Mouse (Mus musculus): Measurements from ENCODE around the gene Serpinb1a. TPM values are rescaled to one million over a fixed set of nuclear protein-coding genes. Genes with fewer than 3 reads are reported as not detected.

Gene Serpinb1a
- polyA plus RNA-seq, 1 experiment from 2014 or later: 1.5 TPM

DNA sequence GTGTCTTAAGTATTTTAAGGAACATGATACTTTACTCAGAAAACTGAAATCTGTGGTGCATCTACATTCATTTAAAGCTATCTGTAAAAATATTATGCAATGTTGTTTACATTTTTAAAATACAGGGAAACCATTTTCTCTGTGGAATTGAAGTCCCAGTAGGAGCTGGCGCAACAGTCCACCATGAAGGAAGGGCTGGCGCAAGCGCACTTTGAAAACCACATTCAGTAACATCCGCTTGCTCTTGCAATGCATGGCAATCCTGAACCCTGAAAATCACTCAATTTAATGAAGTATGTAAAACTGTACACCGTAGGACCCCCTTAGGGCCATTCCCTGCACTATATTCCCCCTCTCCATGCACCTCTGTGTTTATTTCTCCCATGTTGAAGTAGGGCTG, 16.5 kb downstream of the Serpinb1a start:
- H3K4me3 ChIP-seq (replicated peaks): no peak overlapping the region
- no peak for ATAC-seq (ENCODE audit: insufficient number of reproducible peaks, insufficient read depth, low FRiP score, low TSS enrichment, low read depth)
- no peaks in the 10 kb centered on the region for H3K9me3 ChIP-seq
- no peak overlapping the region for H3K9ac ChIP-seq (replicated peaks)
- no peak overlapping the region for H3K27ac ChIP-seq
- H3K36me3 ChIP-seq: no peaks in the 10 kb centered on the region
- H3K27me3 ChIP-seq: no peaks in the 10 kb centered on the region
- no peaks in the 10 kb centered on the region for H3K4me1 ChIP-seq (replicated peaks)
- H3K4me2 ChIP-seq: no peak overlapping the region
- 94% methylated on average over 5 of the region's 5 CpGs for WGBS

DNA sequence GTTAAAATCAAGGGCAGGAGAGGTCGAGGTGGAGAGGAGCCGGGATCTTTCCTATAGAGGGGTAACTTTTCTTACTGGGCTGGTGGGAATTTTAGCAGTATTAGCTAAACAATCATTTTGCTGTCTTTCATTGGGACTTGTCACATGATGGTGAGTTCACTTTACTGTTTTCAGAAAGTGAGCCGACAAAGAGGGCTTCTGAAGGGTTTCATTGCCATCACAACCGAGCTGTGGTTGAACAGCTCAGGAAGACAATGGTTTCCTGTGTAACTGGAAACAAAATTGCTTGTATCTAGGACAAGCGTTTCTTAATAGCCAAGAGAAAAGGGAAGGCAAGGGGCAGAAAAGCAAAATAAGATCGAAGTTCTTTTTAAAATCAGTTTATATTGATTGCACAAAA, 17.7 kb downstream of the Serpinb1a start:
- Histone ChIP-seq H3K9ac (replicated peaks) (no peak overlapping the region), H3K27me3 (no peaks in the 10 kb centered on the region), H3K36me3 (no peaks in the 10 kb centered on the region), H3K4me2 (no peak overlapping the region), H3K27ac (no peak overlapping the region), H3K4me1 (replicated peaks) (no peaks in the 10 kb centered on the region), H3K9me3 (no peaks in the 10 kb centered on the region), H3K4me3 (replicated peaks) (no peak overlapping the region)
- ATAC-seq (ENCODE audit: insufficient number of reproducible peaks, insufficient read depth, low FRiP score, low TSS enrichment, low read depth): no peak
- 72% methylated on average over 6 of the region's 6 CpGs for WGBS

DNA sequence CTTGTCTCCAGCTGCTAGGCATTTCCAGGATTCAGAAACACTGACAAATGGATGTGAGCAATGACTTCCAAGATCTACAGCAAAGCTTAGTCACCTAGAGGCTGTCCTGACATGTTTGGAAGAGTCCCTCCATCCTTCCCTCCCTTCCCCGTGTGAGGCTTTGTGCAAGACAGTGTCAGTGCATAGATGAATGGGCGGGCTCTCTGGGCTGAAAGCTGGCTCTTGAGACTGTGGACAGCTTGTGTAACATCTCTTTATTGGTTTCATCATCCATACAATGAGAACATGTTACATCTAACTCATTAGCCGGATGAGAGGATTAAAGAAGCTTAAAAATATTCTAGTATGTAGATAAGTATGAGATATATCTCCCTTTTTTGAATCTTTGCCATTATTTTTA, 18.2 kb downstream of the Serpinb1a start:
- ATAC-seq (ENCODE audit: insufficient number of reproducible peaks, insufficient read depth, low FRiP score, low TSS enrichment, low read depth): no peak
- Histone ChIP-seq H3K4me2 (no peak overlapping the region), H3K27me3 (no peaks in the 10 kb centered on the region), H3K9me3 (no peaks in the 10 kb centered on the region), H3K36me3 (no peaks in the 10 kb centered on the region), H3K4me3 (replicated peaks) (no peak overlapping the region), H3K4me1 (replicated peaks) (no peaks in the 10 kb centered on the region), H3K27ac (no peak overlapping the region), H3K9ac (replicated peaks) (no peak overlapping the region)
- WGBS: 74% methylated on average over 3 of the region's 3 CpGs

DNA sequence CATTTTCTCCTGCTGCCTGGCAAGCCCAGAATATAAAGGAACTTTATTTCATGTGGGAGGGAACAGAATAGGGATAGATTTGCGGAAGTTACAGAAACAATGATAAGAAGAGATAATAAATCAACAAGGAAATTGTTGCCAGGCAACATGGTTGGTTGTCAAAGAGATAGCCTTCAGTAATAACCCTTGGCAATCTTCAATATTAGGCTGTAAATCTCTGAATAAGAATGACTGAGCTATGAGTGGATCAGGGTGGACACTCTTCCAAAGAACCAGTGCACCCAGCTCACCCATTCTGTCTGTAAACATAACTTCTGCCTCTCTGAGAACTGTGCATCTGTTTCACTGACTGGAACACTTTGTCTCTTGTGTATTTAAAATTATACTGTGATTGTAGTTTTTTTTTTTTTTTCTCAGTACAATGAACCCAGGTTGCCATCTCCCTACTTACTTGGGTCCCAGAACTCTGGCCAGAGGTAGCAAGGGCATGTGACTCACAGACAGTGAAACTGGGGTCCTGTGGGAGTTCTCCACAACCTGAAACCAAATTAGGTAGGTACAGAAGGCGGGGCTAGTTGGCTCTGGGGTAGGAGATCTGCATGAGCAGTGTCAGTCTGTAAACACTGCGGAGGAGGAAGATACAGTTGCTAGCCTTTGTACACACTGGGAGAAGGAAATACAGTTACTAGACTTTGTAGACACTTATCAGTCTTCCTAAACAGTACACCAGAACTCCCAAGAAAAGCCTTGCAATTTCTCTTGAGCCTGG, 19.3 kb downstream of the Serpinb1a start:
- no peak overlapping the region for H3K4me2 ChIP-seq
- ATAC-seq (ENCODE audit: insufficient number of reproducible peaks, insufficient read depth, low FRiP score, low TSS enrichment, low read depth): no peak
- H3K27ac ChIP-seq: no peak overlapping the region
- H3K4me3 ChIP-seq (replicated peaks): no peak overlapping the region
- 83% methylated on average over 3 of the region's 3 CpGs for WGBS
- H3K27me3 ChIP-seq: no peaks in the 10 kb centered on the region
- no peaks in the 10 kb centered on the region for H3K4me1 ChIP-seq (replicated peaks)
- no peaks in the 10 kb centered on the region for H3K9me3 ChIP-seq
- H3K9ac ChIP-seq (replicated peaks): no peak overlapping the region
- H3K36me3 ChIP-seq: no peaks in the 10 kb centered on the region

DNA sequence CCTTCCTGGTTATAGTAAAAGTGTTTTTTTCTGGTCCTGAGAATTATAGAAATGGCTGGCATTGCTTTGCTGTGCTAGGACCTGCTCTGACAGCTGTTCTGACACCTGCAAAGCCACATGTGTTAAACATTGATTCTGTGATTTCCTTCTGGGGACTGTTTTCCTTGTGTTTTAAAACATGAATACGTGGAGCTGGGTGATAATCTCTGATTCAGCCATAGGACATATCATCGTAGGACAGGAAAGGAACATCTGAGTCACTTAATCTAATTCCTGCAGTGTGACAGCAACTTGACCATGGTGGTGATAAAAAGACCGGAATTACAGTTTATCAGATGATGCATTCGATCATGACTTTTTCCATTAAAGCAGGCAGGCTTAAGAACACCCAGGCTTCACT, 22.1 kb downstream of the Serpinb1a start:
- ATAC-seq (ENCODE audit: insufficient number of reproducible peaks, insufficient read depth, low FRiP score, low TSS enrichment, low read depth): no peak
- WGBS: 81% methylated on average over 4 of the region's 4 CpGs
- Histone ChIP-seq H3K9ac (replicated peaks) (no peak overlapping the region), H3K27me3 (no peaks in the 10 kb centered on the region), H3K4me3 (replicated peaks) (no peak overlapping the region), H3K27ac (no peak overlapping the region), H3K4me1 (replicated peaks) (no peaks in the 10 kb centered on the region), H3K4me2 (no peak overlapping the region), H3K36me3 (no peaks in the 10 kb centered on the region), H3K9me3 (no peaks in the 10 kb centered on the region)

DNA sequence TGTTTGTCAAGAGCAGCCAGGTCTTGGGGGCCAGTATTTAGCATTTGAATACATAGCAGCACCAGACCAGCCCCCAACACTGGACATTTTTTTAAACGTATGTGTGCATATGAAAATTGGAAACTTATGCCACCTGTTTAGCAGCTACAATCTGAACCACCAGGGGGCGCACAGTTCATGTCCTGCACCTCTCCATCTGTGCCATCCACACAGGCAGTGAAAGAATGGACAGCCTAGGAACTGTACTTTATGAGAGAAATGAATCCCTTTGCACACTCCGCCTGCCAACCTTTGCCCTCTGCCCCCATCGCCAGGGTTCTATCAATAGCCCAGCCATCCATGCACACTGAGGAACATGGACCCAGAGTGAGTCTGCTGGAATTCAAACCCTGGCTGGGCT, 23.0 kb downstream of the Serpinb1a start:
- Histone ChIP-seq H3K27me3 (no peaks in the 10 kb centered on the region), H3K36me3 (peaks cover 4% of the 10 kb centered on the region; the same call in 1 of the 2 replicates), H3K4me3 (replicated peaks) (no peak overlapping the region), H3K4me1 (replicated peaks) (no peaks in the 10 kb centered on the region), H3K27ac (no peak overlapping the region), H3K4me2 (no peak overlapping the region), H3K9me3 (no peaks in the 10 kb centered on the region), H3K9ac (replicated peaks) (no peak overlapping the region)
- ATAC-seq (ENCODE audit: insufficient number of reproducible peaks, insufficient read depth, low FRiP score, low TSS enrichment, low read depth): no peak
- 57% methylated on average over 4 of the region's 4 CpGs for WGBS

DNA sequence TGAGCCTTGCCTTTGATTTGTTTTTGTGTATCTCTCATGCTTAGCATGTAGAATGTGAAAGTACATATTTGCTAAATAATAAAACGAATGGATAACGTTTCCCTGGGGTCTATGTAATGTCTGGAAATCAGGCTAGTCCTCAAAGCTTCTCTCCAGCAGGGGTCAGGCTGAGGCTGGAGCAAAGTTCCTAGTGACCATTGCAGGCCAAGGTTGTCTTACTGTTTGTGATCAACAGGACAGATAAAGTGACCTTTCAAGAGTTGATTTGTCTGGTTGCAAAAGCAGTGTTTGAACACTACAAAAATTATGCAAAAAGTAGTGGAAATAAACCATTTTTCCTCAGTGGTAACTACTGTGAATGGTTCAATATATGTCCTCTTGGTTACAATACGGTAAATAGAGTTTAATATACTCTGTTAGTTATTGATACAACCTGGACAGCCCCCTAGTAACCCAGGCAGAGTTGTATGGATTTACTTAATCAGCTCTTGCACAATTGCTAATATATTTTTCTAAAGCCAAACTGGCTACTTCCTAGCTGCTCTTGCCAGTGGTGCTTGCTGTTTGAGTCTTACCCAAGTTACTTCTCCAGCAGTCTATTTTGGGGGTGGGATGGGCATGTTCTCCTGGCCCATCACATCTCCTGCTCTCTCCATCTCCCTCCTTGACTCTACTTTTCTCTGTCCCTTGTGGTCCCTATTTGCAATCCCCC, 23.7 kb downstream of the Serpinb1a start:
- H3K4me3 ChIP-seq (replicated peaks): no peak overlapping the region
- H3K27me3 ChIP-seq: no peaks in the 10 kb centered on the region
- peaks cover 9% of the 10 kb centered on the region; the same call in 1 of the 2 replicates for H3K36me3 ChIP-seq
- H3K9ac ChIP-seq (replicated peaks): no peak overlapping the region
- H3K4me2 ChIP-seq: no peak overlapping the region
- 82% methylated on average over 3 of the region's 3 CpGs for WGBS
- H3K27ac ChIP-seq: no peak overlapping the region
- no peaks in the 10 kb centered on the region for H3K4me1 ChIP-seq (replicated peaks)
- H3K9me3 ChIP-seq: no peaks in the 10 kb centered on the region
- no peak for ATAC-seq (ENCODE audit: insufficient number of reproducible peaks, insufficient read depth, low FRiP score, low TSS enrichment, low read depth)

DNA sequence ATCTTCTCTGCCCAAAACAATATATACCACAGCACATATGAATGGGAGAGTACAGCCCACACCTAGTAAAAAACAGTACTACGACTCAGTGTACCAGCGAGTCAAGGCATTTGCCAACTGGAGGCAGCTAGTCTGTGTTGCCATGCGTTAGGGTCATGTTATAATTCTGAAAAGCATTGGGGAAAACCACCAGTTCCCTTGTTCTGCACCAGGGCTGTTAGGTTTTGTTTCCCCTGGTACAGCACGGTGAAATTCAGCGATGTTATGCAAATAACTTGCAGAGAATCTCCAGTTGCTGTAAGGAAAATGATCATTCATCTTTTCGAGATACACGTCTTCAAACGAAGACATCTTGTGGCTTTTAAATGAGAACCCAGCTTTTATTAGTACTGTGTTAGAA, 25.4 kb downstream of the Serpinb1a start:
- no peaks in the 10 kb centered on the region for H3K27me3 ChIP-seq
- no peak overlapping the region for H3K27ac ChIP-seq
- H3K4me1 ChIP-seq (replicated peaks): no peaks in the 10 kb centered on the region
- no peak overlapping the region for H3K4me2 ChIP-seq
- peaks cover 26% of the 10 kb centered on the region for H3K36me3 ChIP-seq
- no peak for ATAC-seq (ENCODE audit: insufficient number of reproducible peaks, insufficient read depth, low FRiP score, low TSS enrichment, low read depth)
- 93% methylated on average over 8 of the region's 8 CpGs for WGBS
- H3K9me3 ChIP-seq: no peaks in the 10 kb centered on the region
- no peak overlapping the region for H3K9ac ChIP-seq (replicated peaks)
- no peak overlapping the region for H3K4me3 ChIP-seq (replicated peaks)

DNA sequence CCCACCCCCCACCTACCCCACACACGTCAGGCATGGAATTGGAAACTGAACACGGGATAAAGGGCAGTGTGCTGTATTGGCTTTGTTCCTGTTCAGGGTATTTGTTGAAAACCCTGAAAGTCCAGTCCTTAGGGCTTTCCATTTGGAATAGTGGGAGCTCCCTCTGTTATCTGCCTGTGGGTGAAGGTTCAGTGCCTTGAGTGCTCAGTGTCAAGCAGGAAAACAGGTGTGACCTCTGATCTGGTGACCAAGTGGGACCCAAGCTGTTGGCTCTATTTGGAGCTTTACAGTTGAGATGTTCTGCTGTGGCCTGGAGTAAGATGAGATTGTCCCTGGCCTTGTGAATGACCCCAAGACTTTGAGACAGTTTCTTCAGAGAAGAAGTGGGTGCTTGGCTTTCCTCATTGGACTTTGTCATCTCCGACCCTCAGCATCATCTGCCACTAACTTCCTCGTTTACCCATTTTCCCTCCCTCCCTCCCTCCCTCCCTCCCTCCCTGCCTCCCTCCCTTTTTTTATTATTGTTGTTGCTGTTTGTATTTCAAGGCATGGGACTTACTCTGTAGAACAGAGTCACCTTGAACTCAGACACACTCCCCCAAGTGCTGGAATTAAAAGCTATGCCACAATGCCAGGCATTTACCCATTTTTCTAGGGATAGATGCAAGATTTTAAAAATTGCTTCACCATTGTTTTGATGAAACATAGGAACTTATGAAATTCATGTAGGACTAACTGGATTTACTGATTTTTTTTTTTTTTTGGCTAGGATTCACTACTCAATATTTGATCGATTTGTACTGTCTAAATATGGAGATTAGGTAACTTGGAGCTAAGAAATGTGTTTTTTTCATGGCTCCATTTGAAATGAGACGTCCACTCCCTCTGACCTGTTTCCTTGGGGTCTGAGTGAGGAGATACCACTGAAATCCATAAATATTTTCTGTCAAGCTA, 26.3 kb downstream of the Serpinb1a start:
- no peak for ATAC-seq (ENCODE audit: insufficient number of reproducible peaks, insufficient read depth, low FRiP score, low TSS enrichment, low read depth)

DNA sequence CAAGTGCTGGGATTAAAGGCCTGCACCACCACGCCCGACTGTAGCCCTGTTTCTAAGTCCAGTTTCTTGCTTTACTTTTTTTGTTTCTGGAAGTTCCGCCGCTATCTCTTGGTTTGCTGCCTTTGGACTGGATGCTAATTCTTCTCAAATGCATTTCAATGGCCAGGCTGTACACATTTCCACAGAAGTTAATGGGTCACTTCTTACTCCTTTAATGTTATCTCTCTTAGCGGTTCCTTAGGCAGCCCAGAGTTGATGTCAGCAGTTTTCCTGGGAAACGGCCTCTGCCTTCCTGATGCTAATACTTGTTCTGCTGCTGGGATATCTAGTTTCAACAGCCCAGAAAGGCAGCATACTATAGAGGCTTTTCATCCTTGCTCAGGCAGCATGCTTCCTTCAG, 27.9 kb downstream of the Serpinb1a start:
- 86% methylated on average over 6 of the region's 6 CpGs for WGBS
- Histone ChIP-seq H3K27ac (no peak overlapping the region), H3K9me3 (no peaks in the 10 kb centered on the region), H3K36me3 (peaks cover 49% of the 10 kb centered on the region), H3K9ac (replicated peaks) (no peak overlapping the region), H3K4me2 (no peak overlapping the region), H3K27me3 (no peaks in the 10 kb centered on the region), H3K4me3 (replicated peaks) (no peak overlapping the region), H3K4me1 (replicated peaks) (no peaks in the 10 kb centered on the region)
- no peak for ATAC-seq (ENCODE audit: insufficient number of reproducible peaks, insufficient read depth, low FRiP score, low TSS enrichment, low read depth)

More for the DNA sequence above, 26.3 kb downstream of the Serpinb1a start:
- Histone ChIP-seq H3K9ac (replicated peaks) (no peak overlapping the region), H3K27ac (no peak overlapping the region), H3K4me2 (no peak overlapping the region), H3K4me3 (replicated peaks) (no peak overlapping the region), H3K9me3 (no peaks in the 10 kb centered on the region), H3K27me3 (no peaks in the 10 kb centered on the region), H3K4me1 (replicated peaks) (no peaks in the 10 kb centered on the region), H3K36me3 (peaks cover 34% of the 10 kb centered on the region)
- 77% methylated on average over 6 of the region's 6 CpGs for WGBS

DNA sequence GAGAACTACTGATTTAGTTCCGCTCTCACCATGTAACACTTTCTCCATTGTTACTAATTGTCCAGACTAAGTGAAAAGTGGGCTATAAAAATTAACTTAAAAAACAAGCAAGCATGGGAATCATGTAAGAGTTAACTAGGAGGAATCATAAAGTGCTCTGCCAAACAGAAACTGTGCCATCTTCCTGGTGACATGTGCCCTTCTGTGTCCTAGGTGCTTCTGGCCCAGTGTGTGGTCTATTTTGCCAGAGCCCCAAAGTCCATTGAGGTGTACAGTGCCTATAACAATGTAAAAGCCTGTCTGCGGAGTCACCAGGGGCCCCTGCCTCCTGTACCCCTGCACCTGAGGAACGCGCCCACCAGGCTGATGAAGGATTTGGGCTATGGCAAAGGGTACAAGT, 29.3 kb downstream of the Serpinb1a start:
- WGBS: 98% methylated on average over 4 of the region's 4 CpGs
- Histone ChIP-seq H3K27me3 (no peaks in the 10 kb centered on the region), H3K4me1 (replicated peaks) (no peaks in the 10 kb centered on the region), H3K4me2 (no peak overlapping the region), H3K27ac (no peak overlapping the region), H3K9me3 (no peaks in the 10 kb centered on the region), H3K36me3 (peaks cover 64% of the 10 kb centered on the region), H3K9ac (replicated peaks) (no peak overlapping the region), H3K4me3 (replicated peaks) (no peak overlapping the region)
- ATAC-seq (ENCODE audit: insufficient number of reproducible peaks, insufficient read depth, low FRiP score, low TSS enrichment, low read depth): no peak

All from limb, embryonic 12.5 days (tissue).